Mouse (Mus musculus): ENCODE measurements around the gene Cd38. TPM values are rescaled to one million over a fixed set of nuclear protein-coding genes. Genes with fewer than 3 reads are reported as not detected.

The Cd38 gene
- polyA plus RNA-seq (2014; fragmentation: Nextera tagmentation; extraction: Ambion mirVana) = 9.9 and 10.7 TPM in 2 replicates

- peak within 1 kb of the TSS; percentile 59 for H3K9ac ChIP-seq (replicated peaks; ENCODE audit: low read length)
- no peaks in the 10 kb centered on the region for H3K9me3 ChIP-seq (replicated peaks; ENCODE audit: control insufficient read depth, low read length)
- ATAC-seq (replicated peaks; ENCODE audit: insufficient number of reproducible peaks, low FRiP score, low TSS enrichment, low read depth) (no peak), DNase-seq (ENCODE audit: low spot score) (no peak)
- no peaks in the 10 kb centered on the region for H3K4me1 ChIP-seq (ENCODE audit: control insufficient read depth, insufficient read depth, low read length)
- H3K27me3 ChIP-seq (ENCODE audit: control insufficient read depth, insufficient read depth, low read length) = no peaks in the 10 kb centered on the region
- no peaks in the 10 kb centered on the region for H3K36me3 ChIP-seq (replicated peaks; ENCODE audit: control insufficient read depth, insufficient read depth, low read depth, low read length)
- peak within 1 kb of the TSS; percentile 30 for H3K4me3 ChIP-seq (ENCODE audit: low read depth, low read length)
- H3K4me2 ChIP-seq (ENCODE audit: low read depth, low read length) = peak within 1 kb of the TSS; percentile 56
- H3K27ac ChIP-seq (replicated peaks; ENCODE audit: low read depth, low read length) = no peak within 1 kb of the TSS
Observed at GRCm38 (mm10) chr5:43868253-43868652, at the start of gene Cd38. Gene Cd38, plus strand, starts transcription at chr5:43868553.

GRCm38 (mm10) chr5:43818695-43819094 is 49.7 kb upstream of the Cd38 start, which contains the start of gene Bst1:
Gene Bst1, plus strand, starts transcription at chr5:43818885.
- H3K9ac ChIP-seq (replicated peaks; ENCODE audit: low read length) = no peak within 1 kb of the TSS
- ATAC-seq (replicated peaks; ENCODE audit: insufficient number of reproducible peaks, low FRiP score, low TSS enrichment, low read depth) (no peak), DNase-seq (ENCODE audit: low spot score) (no peak)
- WGBS = 48% methylated on average over 12 of the region's 12 CpGs
- no peaks in the 10 kb centered on the region for H3K27me3 ChIP-seq (ENCODE audit: control insufficient read depth, insufficient read depth, low read length)
- no peak within 1 kb of the TSS for H3K4me3 ChIP-seq (ENCODE audit: low read depth, low read length)
- H3K36me3 ChIP-seq (replicated peaks; ENCODE audit: control insufficient read depth, insufficient read depth, low read depth, low read length) = no peaks in the 10 kb centered on the region
- no peak within 1 kb of the TSS for H3K27ac ChIP-seq (replicated peaks; ENCODE audit: low read depth, low read length)
- H3K4me1 ChIP-seq (ENCODE audit: control insufficient read depth, insufficient read depth, low read length) = no peaks in the 10 kb centered on the region
- no peak within 1 kb of the TSS for H3K4me2 ChIP-seq (ENCODE audit: low read depth, low read length)
- no peaks in the 10 kb centered on the region for H3K9me3 ChIP-seq (replicated peaks; ENCODE audit: control insufficient read depth, low read length)

- 90% methylated on average over 11 of the region's 11 CpGs for WGBS
- Histone ChIP-seq H3K9ac (replicated peaks; ENCODE audit: low read length) (no peak overlapping the region), H3K36me3 (replicated peaks; ENCODE audit: control insufficient read depth, insufficient read depth, low read depth, low read length) (no peaks in the 10 kb centered on the region), H3K4me1 (ENCODE audit: control insufficient read depth, insufficient read depth, low read length) (no peaks in the 10 kb centered on the region), H3K9me3 (replicated peaks; ENCODE audit: control insufficient read depth, low read length) (no peaks in the 10 kb centered on the region), H3K27ac (replicated peaks; ENCODE audit: low read depth, low read length) (no peak overlapping the region), H3K4me2 (ENCODE audit: low read depth, low read length) (no peak overlapping the region), H3K4me3 (ENCODE audit: low read depth, low read length) (no peak overlapping the region), H3K27me3 (ENCODE audit: control insufficient read depth, insufficient read depth, low read length) (no peaks in the 10 kb centered on the region)
- no peak for ATAC-seq (replicated peaks; ENCODE audit: insufficient number of reproducible peaks, low FRiP score, low TSS enrichment, low read depth)
- DNase-seq (ENCODE audit: low spot score) = no peak
Observed at GRCm38 (mm10) chr5:43820785-43821184, 47.6 kb upstream of the Cd38 start.

- Histone ChIP-seq H3K4me2 (ENCODE audit: low read depth, low read length) (no peak within 1 kb of the TSS), H3K9me3 (replicated peaks; ENCODE audit: control insufficient read depth, low read length) (no peaks in the 10 kb centered on the region), H3K4me3 (ENCODE audit: low read depth, low read length) (no peak within 1 kb of the TSS), H3K27ac (replicated peaks; ENCODE audit: low read depth, low read length) (no peak within 1 kb of the TSS), H3K4me1 (ENCODE audit: control insufficient read depth, insufficient read depth, low read length) (no peaks in the 10 kb centered on the region), H3K27me3 (ENCODE audit: control insufficient read depth, insufficient read depth, low read length) (no peaks in the 10 kb centered on the region), H3K9ac (replicated peaks; ENCODE audit: low read length) (no peak within 1 kb of the TSS), H3K36me3 (replicated peaks; ENCODE audit: control insufficient read depth, insufficient read depth, low read depth, low read length) (no peaks in the 10 kb centered on the region)
- no peak for ATAC-seq (replicated peaks; ENCODE audit: insufficient number of reproducible peaks, low FRiP score, low TSS enrichment, low read depth)
- no peak for DNase-seq (ENCODE audit: low spot score)
- 81% methylated on average over 19 of the region's 19 CpGs for WGBS
Observed at GRCm38 (mm10) chr5:43821538-43821937, 46.8 kb upstream of the Cd38 start, which contains the start of gene Fbxl5. Gene Fbxl5, minus strand, starts transcription at chr5:43821638.

- Histone ChIP-seq H3K4me3 (ENCODE audit: low read depth, low read length) (no peak overlapping the region), H3K4me1 (ENCODE audit: control insufficient read depth, insufficient read depth, low read length) (no peaks in the 10 kb centered on the region), H3K9ac (replicated peaks; ENCODE audit: low read length) (no peak overlapping the region), H3K27ac (replicated peaks; ENCODE audit: low read depth, low read length) (no peak overlapping the region), H3K4me2 (ENCODE audit: low read depth, low read length) (no peak overlapping the region), H3K9me3 (replicated peaks; ENCODE audit: control insufficient read depth, low read length) (no peaks in the 10 kb centered on the region), H3K36me3 (replicated peaks; ENCODE audit: control insufficient read depth, insufficient read depth, low read depth, low read length) (no peaks in the 10 kb centered on the region), H3K27me3 (ENCODE audit: control insufficient read depth, insufficient read depth, low read length) (no peaks in the 10 kb centered on the region)
- DNase-seq (ENCODE audit: low spot score) = no peak
- 87% methylated on average over 8 of the region's 8 CpGs for WGBS
- ATAC-seq (replicated peaks; ENCODE audit: insufficient number of reproducible peaks, low FRiP score, low TSS enrichment, low read depth) = no peak
Observed at GRCm38 (mm10) chr5:43822199-43822598, 46.2 kb upstream of the Cd38 start.

DNA sequence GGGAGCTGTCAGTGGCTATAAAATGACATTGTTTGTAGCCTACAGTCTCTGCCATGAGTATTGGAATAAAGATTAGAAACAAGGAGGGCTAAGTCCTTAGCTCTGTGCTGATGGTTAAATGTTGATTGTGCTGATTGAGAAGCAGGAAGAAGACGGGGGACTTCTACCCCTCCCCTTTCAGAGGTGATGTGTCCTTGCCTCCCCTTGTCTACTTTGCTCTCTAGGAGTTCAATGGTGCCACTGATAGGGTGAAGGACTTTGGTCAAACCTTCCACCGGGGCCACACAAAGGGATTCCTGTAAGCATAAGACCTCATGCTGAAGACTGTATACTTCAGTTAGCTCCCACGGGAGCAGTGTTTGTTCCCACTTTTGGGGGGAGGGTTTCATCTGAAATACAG is 45.5 kb upstream of the Cd38 start:
- WGBS = 75% methylated on average over 3 of the region's 3 CpGs
- ATAC-seq (replicated peaks; ENCODE audit: insufficient number of reproducible peaks, low FRiP score, low TSS enrichment, low read depth) (no peak), DNase-seq (ENCODE audit: low spot score) (no peak)

GRCm38 (mm10) chr5:43824580-43824979 is 43.8 kb upstream of the Cd38 start:
- Histone ChIP-seq H3K4me2 (ENCODE audit: low read depth, low read length) (no peak overlapping the region), H3K9ac (replicated peaks; ENCODE audit: low read length) (no peak overlapping the region), H3K4me1 (ENCODE audit: control insufficient read depth, insufficient read depth, low read length) (no peaks in the 10 kb centered on the region), H3K36me3 (replicated peaks; ENCODE audit: control insufficient read depth, insufficient read depth, low read depth, low read length) (no peaks in the 10 kb centered on the region), H3K4me3 (ENCODE audit: low read depth, low read length) (no peak overlapping the region), H3K9me3 (replicated peaks; ENCODE audit: control insufficient read depth, low read length) (no peaks in the 10 kb centered on the region), H3K27ac (replicated peaks; ENCODE audit: low read depth, low read length) (no peak overlapping the region), H3K27me3 (ENCODE audit: control insufficient read depth, insufficient read depth, low read length) (no peaks in the 10 kb centered on the region)
- ATAC-seq (replicated peaks; ENCODE audit: insufficient number of reproducible peaks, low FRiP score, low TSS enrichment, low read depth) = no peak
- WGBS = 83% methylated on average over 3 of the region's 3 CpGs
- no peak for DNase-seq (ENCODE audit: low spot score)

More for the DNA sequence above, 45.5 kb upstream of the Cd38 start:
- Histone ChIP-seq H3K36me3 (replicated peaks; ENCODE audit: control insufficient read depth, insufficient read depth, low read depth, low read length) (no peaks in the 10 kb centered on the region), H3K4me1 (ENCODE audit: control insufficient read depth, insufficient read depth, low read length) (no peaks in the 10 kb centered on the region), H3K27me3 (ENCODE audit: control insufficient read depth, insufficient read depth, low read length) (no peaks in the 10 kb centered on the region), H3K9me3 (replicated peaks; ENCODE audit: control insufficient read depth, low read length) (no peaks in the 10 kb centered on the region), H3K27ac (replicated peaks; ENCODE audit: low read depth, low read length) (no peak overlapping the region), H3K9ac (replicated peaks; ENCODE audit: low read length) (no peak overlapping the region), H3K4me3 (ENCODE audit: low read depth, low read length) (no peak overlapping the region), H3K4me2 (ENCODE audit: low read depth, low read length) (no peak overlapping the region)

GRCm38 (mm10) chr5:43826883-43827282 is 41.5 kb upstream of the Cd38 start:
- 91% methylated on average over 2 of the region's 2 CpGs for WGBS
- no peak overlapping the region for H3K4me2 ChIP-seq (ENCODE audit: low read depth, low read length)
- no peaks in the 10 kb centered on the region for H3K27me3 ChIP-seq (ENCODE audit: control insufficient read depth, insufficient read depth, low read length)
- H3K9me3 ChIP-seq (replicated peaks; ENCODE audit: control insufficient read depth, low read length) = no peaks in the 10 kb centered on the region
- H3K36me3 ChIP-seq (replicated peaks; ENCODE audit: control insufficient read depth, insufficient read depth, low read depth, low read length) = no peaks in the 10 kb centered on the region
- ATAC-seq (replicated peaks; ENCODE audit: insufficient number of reproducible peaks, low FRiP score, low TSS enrichment, low read depth) (no peak), DNase-seq (ENCODE audit: low spot score) (no peak)
- H3K4me3 ChIP-seq (ENCODE audit: low read depth, low read length) = no peak overlapping the region
- H3K27ac ChIP-seq (replicated peaks; ENCODE audit: low read depth, low read length) = no peak overlapping the region
- no peak overlapping the region for H3K9ac ChIP-seq (replicated peaks; ENCODE audit: low read length)
- no peaks in the 10 kb centered on the region for H3K4me1 ChIP-seq (ENCODE audit: control insufficient read depth, insufficient read depth, low read length)

Measured in embryonic facial prominence, embryonic 11.5 days (tissue).